Mouse (Mus musculus): ENCODE results near the gene Gm11027. TPM values are rescaled to one million over a fixed set of nuclear protein-coding genes. Genes with fewer than 3 reads are reported as not detected.

Gene Gm11027
- polyA plus RNA-seq, 1 experiment: not detected

DNA sequence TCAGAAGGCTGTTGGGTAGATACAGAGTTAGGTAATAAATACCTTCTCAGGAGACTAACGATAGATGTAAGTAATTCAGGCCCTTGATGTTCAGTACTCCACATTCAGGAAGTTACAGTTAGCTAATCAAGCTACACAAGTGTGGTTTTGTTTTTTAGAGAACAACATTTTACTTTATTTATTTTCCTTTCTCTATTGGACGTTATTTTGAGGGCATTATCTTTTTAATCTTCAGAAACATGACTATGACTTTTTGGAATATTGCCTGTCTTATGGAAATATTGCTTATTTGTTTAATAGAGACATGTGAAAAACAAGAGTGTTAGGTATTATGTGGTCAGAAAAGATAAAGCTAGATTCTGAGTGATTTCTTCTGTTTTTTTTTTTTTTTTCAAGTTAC, 18.0 kb downstream of the Gm11027 start:
- H3K36me3 ChIP-seq (ENCODE audit: control insufficient read depth, insufficient read depth, low read length): no peaks in the 10 kb centered on the region
- H3K27me3 ChIP-seq (ENCODE audit: control insufficient read depth, insufficient read depth, low read length): no peaks in the 10 kb centered on the region
- H3K27ac ChIP-seq (ENCODE audit: control insufficient read depth, insufficient read depth, low read depth, low read length): no peak overlapping the region
- H3K4me3 ChIP-seq (ENCODE audit: control insufficient read depth, low read depth, low read length): no peak overlapping the region
- TF ChIP-seq CTCF (IDR thresholded peaks at IDR 0.05; ENCODE audit: control insufficient read depth, insufficient read depth, insufficient replicate concordance, low read depth, low read length): no peak
- no peak for TF ChIP-seq POLR2A (IDR thresholded peaks at IDR 0.05; ENCODE audit: control insufficient read depth, low read depth, low read length)
- H3K4me1 ChIP-seq (ENCODE audit: control insufficient read depth, insufficient read depth, low read length): no peaks in the 10 kb centered on the region

DNA sequence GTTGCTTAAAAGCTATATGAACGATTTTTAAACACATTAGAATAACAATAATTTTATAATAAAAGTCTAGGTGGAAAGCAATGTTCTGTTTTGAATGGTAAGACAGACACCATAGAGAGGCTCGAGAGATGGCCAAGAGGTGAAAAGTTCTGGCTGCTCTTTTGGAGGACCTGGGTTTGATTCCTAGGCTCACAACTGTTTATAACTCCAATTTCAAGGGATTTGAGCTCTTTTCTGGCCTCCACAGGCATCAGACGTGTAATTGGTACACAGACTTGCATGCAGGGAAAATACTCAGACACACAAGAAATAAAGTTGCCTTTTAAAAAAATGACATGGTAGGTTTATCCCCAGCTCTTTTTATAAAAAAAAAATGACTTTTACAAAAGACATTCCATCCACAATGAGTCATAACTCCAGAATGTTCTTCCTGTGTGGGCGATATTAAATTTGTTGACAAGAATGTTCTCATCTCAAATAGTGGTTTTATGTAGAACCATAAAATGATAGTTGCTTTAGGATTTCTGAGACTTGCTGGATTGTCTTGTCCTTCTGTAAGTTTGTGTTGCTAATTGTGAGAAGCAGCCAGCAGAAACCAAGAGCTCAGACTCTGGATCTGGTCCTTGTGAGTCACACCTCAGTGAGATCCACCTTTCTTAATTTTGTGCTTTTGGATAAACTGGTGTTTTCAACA, 18.6 kb downstream of the Gm11027 start:
- Histone ChIP-seq H3K27ac (ENCODE audit: control insufficient read depth, insufficient read depth, low read depth, low read length) (no peak overlapping the region), H3K27me3 (ENCODE audit: control insufficient read depth, insufficient read depth, low read length) (no peaks in the 10 kb centered on the region), H3K4me1 (ENCODE audit: control insufficient read depth, insufficient read depth, low read length) (no peaks in the 10 kb centered on the region), H3K4me3 (ENCODE audit: control insufficient read depth, low read depth, low read length) (no peak overlapping the region), H3K36me3 (ENCODE audit: control insufficient read depth, insufficient read depth, low read length) (no peaks in the 10 kb centered on the region)
- no peak for TF ChIP-seq POLR2A (IDR thresholded peaks at IDR 0.05; ENCODE audit: control insufficient read depth, low read depth, low read length)
- no peak for TF ChIP-seq CTCF (IDR thresholded peaks at IDR 0.05; ENCODE audit: control insufficient read depth, insufficient read depth, insufficient replicate concordance, low read depth, low read length)

DNA sequence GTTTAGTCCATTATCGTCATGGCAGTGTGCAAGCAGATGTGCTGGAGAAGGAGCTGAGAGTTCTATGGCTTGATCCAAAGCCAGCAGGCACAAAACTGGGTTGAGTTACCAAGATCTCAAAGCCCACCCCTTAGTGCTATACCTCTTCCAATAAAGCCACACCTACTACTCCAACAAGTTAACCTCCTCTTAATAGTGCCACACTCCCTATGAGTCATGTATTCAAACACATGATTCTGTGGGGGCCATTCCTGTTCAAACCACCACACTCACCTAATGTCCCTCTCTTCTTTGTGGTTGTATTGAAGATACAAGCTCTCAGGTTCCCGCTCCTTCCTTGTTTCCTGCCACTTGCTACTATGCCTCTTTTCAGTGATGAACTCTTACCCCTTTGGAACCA, 24.7 kb downstream of the Gm11027 start:
- Histone ChIP-seq H3K36me3 (ENCODE audit: control insufficient read depth, insufficient read depth, low read length) (no peaks in the 10 kb centered on the region), H3K27ac (ENCODE audit: control insufficient read depth, insufficient read depth, low read depth, low read length) (no peak overlapping the region), H3K27me3 (ENCODE audit: control insufficient read depth, insufficient read depth, low read length) (no peaks in the 10 kb centered on the region), H3K4me1 (ENCODE audit: control insufficient read depth, insufficient read depth, low read length) (no peaks in the 10 kb centered on the region), H3K4me3 (ENCODE audit: control insufficient read depth, low read depth, low read length) (no peak overlapping the region)
- TF ChIP-seq POLR2A (IDR thresholded peaks at IDR 0.05; ENCODE audit: control insufficient read depth, low read depth, low read length) (no peak), CTCF (IDR thresholded peaks at IDR 0.05; ENCODE audit: control insufficient read depth, insufficient read depth, insufficient replicate concordance, low read depth, low read length) (no peak)

DNA sequence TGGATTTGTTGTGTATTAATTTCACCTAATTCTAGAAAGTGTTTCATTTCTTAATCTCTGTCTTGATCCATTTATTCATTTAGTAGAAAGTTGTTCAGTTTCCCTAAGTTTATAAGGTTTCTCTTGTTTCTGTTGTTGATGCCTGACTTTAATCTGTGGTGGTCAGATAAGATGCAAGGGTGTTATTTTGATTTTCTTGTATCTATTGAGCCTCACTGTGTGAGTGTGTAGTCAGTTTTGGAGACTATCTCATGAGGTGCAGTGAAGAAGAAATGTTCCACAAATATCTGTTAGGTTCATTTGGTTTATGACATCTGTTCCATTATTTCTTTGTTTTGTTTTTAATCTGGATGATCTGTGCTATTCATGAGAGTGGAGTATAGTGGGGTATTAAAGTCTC, 27.0 kb downstream of the Gm11027 start:
- H3K4me1 ChIP-seq (ENCODE audit: control insufficient read depth, insufficient read depth, low read length): no peaks in the 10 kb centered on the region
- H3K4me3 ChIP-seq (ENCODE audit: control insufficient read depth, low read depth, low read length): no peak overlapping the region
- H3K27me3 ChIP-seq (ENCODE audit: control insufficient read depth, insufficient read depth, low read length): no peaks in the 10 kb centered on the region
- no peaks in the 10 kb centered on the region for H3K36me3 ChIP-seq (ENCODE audit: control insufficient read depth, insufficient read depth, low read length)
- no peak overlapping the region for H3K27ac ChIP-seq (ENCODE audit: control insufficient read depth, insufficient read depth, low read depth, low read length)
- TF ChIP-seq CTCF (IDR thresholded peaks at IDR 0.05; ENCODE audit: control insufficient read depth, insufficient read depth, insufficient replicate concordance, low read depth, low read length): no peak
- TF ChIP-seq POLR2A (IDR thresholded peaks at IDR 0.05; ENCODE audit: control insufficient read depth, low read depth, low read length): no peak

DNA sequence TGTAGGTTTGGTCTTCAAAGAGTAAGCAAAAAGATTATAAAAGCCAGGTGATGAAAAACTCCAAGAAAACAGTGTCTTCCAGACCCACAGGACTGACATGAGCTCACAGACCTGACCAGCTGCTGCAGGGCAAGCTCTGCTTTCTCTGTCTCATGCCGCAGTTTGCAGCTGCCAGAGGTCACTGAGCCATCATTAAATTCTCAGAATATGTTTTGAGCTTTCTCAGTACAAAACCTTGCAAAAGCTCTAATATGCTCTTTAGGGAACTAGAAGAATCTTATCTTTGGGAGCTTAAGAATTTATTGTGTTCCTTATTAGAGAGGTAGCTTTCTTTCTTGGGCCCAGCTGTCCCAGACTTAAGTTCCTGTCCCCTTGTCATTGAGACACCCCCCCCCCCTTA, 30.9 kb downstream of the Gm11027 start:
- TF ChIP-seq CTCF (IDR thresholded peaks at IDR 0.05; ENCODE audit: control insufficient read depth, insufficient read depth, insufficient replicate concordance, low read depth, low read length): no peak
- no peak for TF ChIP-seq POLR2A (IDR thresholded peaks at IDR 0.05; ENCODE audit: control insufficient read depth, low read depth, low read length)
- no peaks in the 10 kb centered on the region; the same call in 1 of the 2 replicates for H3K4me1 ChIP-seq (ENCODE audit: control insufficient read depth, insufficient read depth, low read length)
- H3K27ac ChIP-seq (ENCODE audit: control insufficient read depth, insufficient read depth, low read depth, low read length): no peak overlapping the region
- H3K36me3 ChIP-seq (ENCODE audit: control insufficient read depth, insufficient read depth, low read length): no peaks in the 10 kb centered on the region
- H3K27me3 ChIP-seq (ENCODE audit: control insufficient read depth, insufficient read depth, low read length): no peaks in the 10 kb centered on the region
- no peak overlapping the region for H3K4me3 ChIP-seq (ENCODE audit: control insufficient read depth, low read depth, low read length)

DNA sequence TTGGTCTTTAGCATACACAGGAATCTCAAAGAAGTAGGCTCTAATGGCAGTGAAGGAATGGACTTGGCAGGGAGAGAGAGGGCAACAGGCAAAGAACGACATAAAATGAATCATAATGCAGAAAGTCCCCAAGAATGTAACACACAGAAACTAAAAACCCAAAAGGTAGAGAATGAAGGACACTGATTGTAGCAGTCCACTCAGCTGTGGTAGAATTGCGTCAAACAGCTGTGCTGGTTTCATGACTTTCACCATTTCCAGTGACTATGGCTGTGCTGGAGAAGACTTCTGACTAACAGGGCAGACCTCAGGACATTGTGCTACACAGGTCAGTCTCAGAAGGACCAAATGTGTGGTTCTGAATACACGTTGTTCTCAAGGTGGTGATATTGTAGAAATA, 32.7 kb downstream of the Gm11027 start:
- TF ChIP-seq CTCF (IDR thresholded peaks at IDR 0.05; ENCODE audit: control insufficient read depth, insufficient read depth, insufficient replicate concordance, low read depth, low read length) (no peak), POLR2A (IDR thresholded peaks at IDR 0.05; ENCODE audit: control insufficient read depth, low read depth, low read length) (no peak)
- H3K27ac ChIP-seq (ENCODE audit: control insufficient read depth, insufficient read depth, low read depth, low read length): no peak overlapping the region
- no peaks in the 10 kb centered on the region for H3K36me3 ChIP-seq (ENCODE audit: control insufficient read depth, insufficient read depth, low read length)
- no peak overlapping the region for H3K4me3 ChIP-seq (ENCODE audit: control insufficient read depth, low read depth, low read length)
- no peaks in the 10 kb centered on the region for H3K27me3 ChIP-seq (ENCODE audit: control insufficient read depth, insufficient read depth, low read length)
- no peaks in the 10 kb centered on the region; the same call in 1 of the 2 replicates for H3K4me1 ChIP-seq (ENCODE audit: control insufficient read depth, insufficient read depth, low read length)

DNA sequence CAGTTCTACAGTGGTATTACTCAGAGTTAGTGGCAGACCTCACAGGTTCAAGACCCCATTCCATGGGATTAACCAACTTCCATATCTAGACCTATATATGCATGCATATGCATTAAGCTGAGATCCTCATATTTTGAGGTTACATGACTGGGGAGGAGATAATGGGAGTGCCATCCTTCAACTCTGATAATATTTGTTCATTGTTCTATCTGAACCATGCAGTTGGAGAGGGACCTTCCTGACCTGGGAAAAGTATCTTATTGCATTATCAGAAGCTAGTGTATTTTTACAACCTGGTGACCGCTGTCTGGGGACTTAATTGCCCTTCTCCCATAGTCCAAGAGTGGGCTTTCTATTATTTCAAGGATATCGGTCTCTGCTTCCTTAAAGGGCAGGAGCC, 33.4 kb downstream of the Gm11027 start:
- H3K27ac ChIP-seq (ENCODE audit: control insufficient read depth, insufficient read depth, low read depth, low read length): no peak overlapping the region
- H3K27me3 ChIP-seq (ENCODE audit: control insufficient read depth, insufficient read depth, low read length): no peaks in the 10 kb centered on the region
- no peaks in the 10 kb centered on the region; the same call in 1 of the 2 replicates for H3K4me1 ChIP-seq (ENCODE audit: control insufficient read depth, insufficient read depth, low read length)
- no peaks in the 10 kb centered on the region for H3K36me3 ChIP-seq (ENCODE audit: control insufficient read depth, insufficient read depth, low read length)
- no peak for TF ChIP-seq CTCF (IDR thresholded peaks at IDR 0.05; ENCODE audit: control insufficient read depth, insufficient read depth, insufficient replicate concordance, low read depth, low read length)
- no peak for TF ChIP-seq POLR2A (IDR thresholded peaks at IDR 0.05; ENCODE audit: control insufficient read depth, low read depth, low read length)
- no peak overlapping the region for H3K4me3 ChIP-seq (ENCODE audit: control insufficient read depth, low read depth, low read length)
